Mouse (Mus musculus): ENCODE measurements around the gene Kremen1. TPM values are rescaled to one million over a fixed set of nuclear protein-coding genes. Genes with fewer than 3 reads are reported as not detected.

The Kremen1 gene
- polyA plus RNA-seq, 2 experiments: 20.8 to 30.9 TPM

DNA sequence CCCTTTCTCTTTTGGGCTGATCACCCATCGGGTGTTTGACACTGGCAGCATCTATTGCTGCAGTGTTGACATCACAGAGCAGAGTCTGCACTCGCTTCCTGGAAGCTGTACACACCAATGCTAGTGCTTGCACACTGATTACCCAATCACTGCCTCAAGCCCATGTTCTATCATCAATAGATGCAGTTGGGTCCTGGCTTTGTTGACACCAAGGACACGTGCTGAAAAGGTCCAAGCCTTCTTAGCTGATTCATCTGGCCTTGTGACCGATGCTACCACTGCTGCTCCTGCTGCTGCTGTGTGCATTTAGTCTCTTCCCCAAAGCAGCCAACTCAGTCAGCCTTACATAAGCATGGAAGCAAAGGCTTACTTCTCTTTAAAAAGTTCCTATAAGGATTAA, 73.2 kb downstream of the Kremen1 start:
- no peak overlapping the region for H3K9ac ChIP-seq (ENCODE audit: low read depth, low read length, severe bottlenecking)
- peaks cover 7% of the 10 kb centered on the region for H3K4me1 ChIP-seq (ENCODE audit: control insufficient read depth, insufficient read depth, low read length)
- H3K27ac ChIP-seq (replicated peaks; ENCODE audit: low read depth, low read length): no peak overlapping the region
- no peaks in the 10 kb centered on the region for H3K9me3 ChIP-seq (ENCODE audit: control insufficient read depth, low read length)
- H3K36me3 ChIP-seq (ENCODE audit: control insufficient read depth, insufficient read depth, low read length): peaks cover 6% of the 10 kb centered on the region; the same call in 1 of the 2 replicates
- no peak for TF ChIP-seq POLR2A (IDR thresholded peaks at IDR 0.05; ENCODE audit: borderline replicate concordance, extremely low read depth, insufficient read depth, insufficient read length)
- WGBS: 95% methylated on average over 4 of the region's 4 CpGs
- ATAC-seq (ENCODE audit: low FRiP score, low read depth): no peak
- DNase-seq (ENCODE audit: low spot score): no peak
- H3K27me3 ChIP-seq (ENCODE audit: control insufficient read depth, insufficient read depth, low read length): no peaks in the 10 kb centered on the region
- no peak overlapping the region for H3K4me2 ChIP-seq (replicated peaks; ENCODE audit: low read depth, low read length, severe bottlenecking)
- no peak overlapping the region for H3K4me3 ChIP-seq (replicated peaks; ENCODE audit: low read length)

GRCm38 (mm10) chr11:5184832-5185231, 76.5 kb downstream of the Kremen1 start:
- DNase-seq (ENCODE audit: low spot score): no peak
- Histone ChIP-seq H3K36me3 (ENCODE audit: control insufficient read depth, insufficient read depth, low read length) (no peaks in the 10 kb centered on the region), H3K27ac (replicated peaks; ENCODE audit: low read depth, low read length) (peak overlapping the region; percentile 63; the same call in 1 of the 2 replicates), H3K9ac (ENCODE audit: low read depth, low read length, severe bottlenecking) (no peak overlapping the region), H3K9me3 (ENCODE audit: control insufficient read depth, low read length) (no peaks in the 10 kb centered on the region), H3K4me2 (replicated peaks; ENCODE audit: low read depth, low read length, severe bottlenecking) (no peak overlapping the region), H3K4me3 (replicated peaks; ENCODE audit: low read length) (no peak overlapping the region), H3K4me1 (ENCODE audit: control insufficient read depth, insufficient read depth, low read length) (peaks cover 7% of the 10 kb centered on the region), H3K27me3 (ENCODE audit: control insufficient read depth, insufficient read depth, low read length) (no peaks in the 10 kb centered on the region)
- peak; percentile 66 for ATAC-seq (ENCODE audit: low FRiP score, low read depth)
- 70% methylated on average over 9 of the region's 9 CpGs for WGBS
- TF ChIP-seq POLR2A (IDR thresholded peaks at IDR 0.05; ENCODE audit: borderline replicate concordance, extremely low read depth, insufficient read depth, insufficient read length): no peak

DNA sequence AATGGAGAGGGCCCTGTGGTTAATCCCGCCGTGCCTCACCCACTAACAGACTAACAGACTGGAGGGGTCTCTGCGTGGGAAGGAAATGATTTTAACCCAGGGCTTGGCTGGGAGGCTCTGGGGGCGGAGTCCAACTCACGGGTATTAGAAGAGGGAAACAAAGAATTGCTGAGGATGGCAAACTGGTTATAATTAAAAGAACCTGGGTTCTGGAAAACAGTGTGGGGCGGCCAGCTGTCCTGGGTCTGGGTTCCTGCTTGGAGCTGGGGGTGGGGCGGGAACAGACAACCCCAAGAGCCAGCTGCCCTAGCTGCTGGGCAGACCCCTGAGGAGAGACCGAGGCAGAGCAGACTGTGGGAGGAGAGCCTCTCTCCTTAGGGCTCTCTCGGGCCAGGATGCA, 77.1 kb downstream of the Kremen1 start:
- Histone ChIP-seq H3K4me1 (ENCODE audit: control insufficient read depth, insufficient read depth, low read length) (peaks cover 7% of the 10 kb centered on the region), H3K9ac (ENCODE audit: low read depth, low read length, severe bottlenecking) (no peak overlapping the region), H3K27me3 (ENCODE audit: control insufficient read depth, insufficient read depth, low read length) (no peaks in the 10 kb centered on the region), H3K36me3 (ENCODE audit: control insufficient read depth, insufficient read depth, low read length) (no peaks in the 10 kb centered on the region), H3K4me2 (replicated peaks; ENCODE audit: low read depth, low read length, severe bottlenecking) (peak overlapping the region; percentile 17; the same call in 1 of the 2 replicates), H3K27ac (replicated peaks; ENCODE audit: low read depth, low read length) (peak overlapping the region; percentile 63), H3K9me3 (ENCODE audit: control insufficient read depth, low read length) (no peaks in the 10 kb centered on the region), H3K4me3 (replicated peaks; ENCODE audit: low read length) (no peak overlapping the region)
- ATAC-seq (ENCODE audit: low FRiP score, low read depth): peak; percentile 58; the same call in 1 of the 2 replicates
- peak; percentile 55 for DNase-seq (ENCODE audit: low spot score)
- WGBS: 11% methylated on average over 7 of the region's 9 CpGs
- TF ChIP-seq POLR2A (IDR thresholded peaks at IDR 0.05; ENCODE audit: borderline replicate concordance, extremely low read depth, insufficient read depth, insufficient read length): no peak

- no peaks in the 10 kb centered on the region for H3K36me3 ChIP-seq (ENCODE audit: control insufficient read depth, insufficient read depth, low read length)
- H3K4me2 ChIP-seq (replicated peaks; ENCODE audit: low read depth, low read length, severe bottlenecking): no peak overlapping the region
- no peaks in the 10 kb centered on the region for H3K27me3 ChIP-seq (ENCODE audit: control insufficient read depth, insufficient read depth, low read length)
- ATAC-seq (ENCODE audit: low FRiP score, low read depth): no peak
- TF ChIP-seq POLR2A (IDR thresholded peaks at IDR 0.05; ENCODE audit: borderline replicate concordance, extremely low read depth, insufficient read depth, insufficient read length): no peak
- H3K4me1 ChIP-seq (ENCODE audit: control insufficient read depth, insufficient read depth, low read length): peaks cover 7% of the 10 kb centered on the region
- H3K9ac ChIP-seq (ENCODE audit: low read depth, low read length, severe bottlenecking): no peak overlapping the region
- DNase-seq (ENCODE audit: low spot score): no peak
- no peak overlapping the region for H3K4me3 ChIP-seq (replicated peaks; ENCODE audit: low read length)
- WGBS: 75% methylated on average over 4 of the region's 4 CpGs
- H3K27ac ChIP-seq (replicated peaks; ENCODE audit: low read depth, low read length): no peak overlapping the region
- H3K9me3 ChIP-seq (ENCODE audit: control insufficient read depth, low read length): no peaks in the 10 kb centered on the region
These were observed 78.5 kb downstream of the Kremen1 start for GRCm38 (mm10) chr11:5182870-5183269.

GRCm38 (mm10) chr11:5181850-5182404, 79.4 kb downstream of the Kremen1 start:
- Histone ChIP-seq H3K27ac (replicated peaks; ENCODE audit: low read depth, low read length) (no peak overlapping the region), H3K4me1 (ENCODE audit: control insufficient read depth, insufficient read depth, low read length) (peaks cover 7% of the 10 kb centered on the region)
- no peak for ATAC-seq (ENCODE audit: low FRiP score, low read depth)

More at GRCm38 (mm10) chr11:5181850-5182404, 79.4 kb downstream of the Kremen1 start:
- Histone ChIP-seq H3K27me3 (ENCODE audit: control insufficient read depth, insufficient read depth, low read length) (no peaks in the 10 kb centered on the region), H3K9me3 (ENCODE audit: control insufficient read depth, low read length) (no peaks in the 10 kb centered on the region), H3K4me3 (replicated peaks; ENCODE audit: low read length) (no peak overlapping the region), H3K9ac (ENCODE audit: low read depth, low read length, severe bottlenecking) (no peak overlapping the region), H3K4me2 (replicated peaks; ENCODE audit: low read depth, low read length, severe bottlenecking) (no peak overlapping the region), H3K36me3 (ENCODE audit: control insufficient read depth, insufficient read depth, low read length) (no peaks in the 10 kb centered on the region)
- no peak for TF ChIP-seq POLR2A (IDR thresholded peaks at IDR 0.05; ENCODE audit: borderline replicate concordance, extremely low read depth, insufficient read depth, insufficient read length)
- peak; percentile 46 for DNase-seq (ENCODE audit: low spot score)
- 16% methylated on average over 13 of the region's 13 CpGs for WGBS

Measured in limb, embryonic 14.5 days (tissue).